Mouse (Mus musculus): ENCODE measurements at regions not wholly inside any gene's neighbourhood (a gene's known extent, or its start where the extent isn't known, plus 50 kb on each side); places are given as distances from the start of the nearest gene placed in this dataset.

DNA sequence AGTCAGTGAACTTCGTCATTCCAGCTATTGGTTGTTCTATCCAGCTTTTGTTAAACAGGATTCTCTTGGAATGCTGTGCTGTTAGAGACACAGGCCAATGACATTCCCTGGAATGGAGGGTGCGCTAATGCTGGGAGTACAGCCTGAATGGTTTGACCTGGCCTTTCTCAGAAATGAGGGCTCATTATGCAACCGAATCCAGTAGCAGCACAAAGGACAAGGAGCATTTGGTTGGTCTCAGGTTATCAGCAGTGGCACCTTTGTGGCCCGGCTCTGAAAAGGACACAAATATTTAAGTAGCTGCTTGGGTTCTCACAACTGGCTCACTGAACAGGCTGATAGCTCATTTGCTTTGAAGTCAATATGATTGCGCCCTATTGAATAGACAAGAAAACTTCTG is 1423.1 kb upstream of the A1bg start:
- ATAC-seq (replicated peaks; ENCODE audit: low FRiP score, poor library complexity, severe bottlenecking): no peak

DNA sequence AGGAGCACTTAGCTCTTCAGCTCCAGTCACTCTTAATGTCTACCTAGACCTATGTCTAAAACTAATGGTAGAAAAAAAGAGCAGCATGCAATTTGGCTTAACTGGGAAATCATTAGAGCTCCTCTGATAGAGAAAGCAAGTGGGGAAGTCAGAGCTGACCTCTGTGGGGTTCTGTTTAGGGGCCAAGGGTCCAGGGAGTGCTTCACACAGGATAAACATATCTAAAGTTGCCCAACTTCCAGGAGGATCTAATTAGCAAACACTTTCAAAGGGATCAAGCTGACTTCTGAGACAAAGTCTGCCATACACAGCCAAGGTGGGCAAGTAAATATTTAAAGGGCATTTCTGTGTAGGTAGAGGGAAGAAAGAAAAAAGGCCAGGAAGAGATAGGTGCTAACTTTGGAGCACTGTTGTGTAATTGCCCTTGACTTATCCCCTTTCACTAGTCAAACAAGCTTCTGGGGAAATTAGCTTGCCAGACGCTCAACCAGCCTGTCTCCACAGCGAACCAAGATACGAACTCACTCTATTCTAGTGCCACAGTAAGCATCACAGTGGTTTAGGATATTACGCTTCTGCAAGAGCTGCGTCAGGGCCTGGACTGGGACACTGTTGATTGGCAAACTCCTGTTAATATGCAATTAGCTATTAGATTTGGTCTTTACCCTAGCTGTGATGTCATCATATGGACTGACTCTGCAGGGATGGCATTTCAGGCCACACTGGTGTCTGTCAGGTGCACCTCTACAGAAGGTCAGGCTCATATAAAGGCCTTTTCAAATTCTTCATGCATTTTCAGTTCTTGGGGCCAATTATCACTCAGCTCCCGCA is 1413.9 kb upstream of the A1bg start:
- no peak for ATAC-seq (replicated peaks; ENCODE audit: low FRiP score, poor library complexity, severe bottlenecking)

DNA sequence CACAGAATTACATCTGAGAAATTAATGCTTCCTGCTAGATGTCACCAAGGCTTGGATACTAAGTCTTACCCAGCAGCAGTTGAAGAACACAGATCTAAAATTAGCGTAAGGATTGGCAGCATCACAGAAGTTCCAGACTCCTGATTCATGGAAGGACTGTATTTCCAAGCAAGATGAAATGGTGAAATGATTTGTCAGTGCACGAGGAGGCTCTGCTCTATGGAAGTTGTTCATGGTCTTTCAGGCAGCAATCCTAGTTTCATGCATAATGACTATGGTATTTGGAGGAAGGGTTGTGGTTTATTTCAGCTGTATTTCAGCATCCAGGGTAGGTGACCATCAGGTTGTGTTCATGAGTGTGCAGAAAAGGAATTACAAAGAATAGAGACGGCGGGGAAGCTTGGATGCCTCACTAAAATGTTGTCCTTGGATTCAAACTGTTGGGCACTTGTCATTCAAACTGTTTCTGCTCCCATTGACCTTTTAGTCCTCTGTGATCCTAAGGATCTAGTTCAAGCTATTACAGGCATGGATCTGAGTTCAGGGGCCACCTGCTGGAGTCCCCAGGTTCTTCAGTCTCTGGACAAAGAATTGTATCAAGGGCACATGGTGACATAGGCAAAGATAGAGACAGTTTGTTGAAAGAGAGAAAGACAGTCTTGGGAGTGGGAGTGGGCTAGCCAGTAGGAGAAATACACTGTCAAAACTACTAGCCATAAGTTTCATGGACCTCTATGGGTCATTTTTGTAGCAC is 1411.6 kb upstream of the A1bg start:
- no peak for ATAC-seq (replicated peaks; ENCODE audit: low FRiP score, poor library complexity, severe bottlenecking)

DNA sequence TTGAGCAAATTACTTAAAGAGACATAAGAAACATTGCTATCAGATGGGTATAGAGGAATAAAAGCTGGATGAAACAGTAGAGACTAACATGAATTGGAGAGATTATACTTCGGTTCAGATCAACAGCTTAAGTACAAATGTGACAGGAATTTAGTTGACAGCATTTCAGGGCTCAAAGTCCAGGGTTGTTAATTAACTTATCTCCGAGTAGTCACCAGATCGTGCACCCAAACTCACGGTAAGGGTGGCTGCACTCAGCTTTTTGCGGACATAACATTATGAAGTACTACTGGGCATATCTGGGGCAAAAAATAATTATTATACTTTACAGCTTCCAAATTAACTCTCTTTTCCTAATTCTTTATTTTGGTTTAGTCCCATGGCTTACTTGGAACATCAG is 1409.3 kb upstream of the A1bg start:
- ATAC-seq (replicated peaks; ENCODE audit: low FRiP score, poor library complexity, severe bottlenecking): no peak

DNA sequence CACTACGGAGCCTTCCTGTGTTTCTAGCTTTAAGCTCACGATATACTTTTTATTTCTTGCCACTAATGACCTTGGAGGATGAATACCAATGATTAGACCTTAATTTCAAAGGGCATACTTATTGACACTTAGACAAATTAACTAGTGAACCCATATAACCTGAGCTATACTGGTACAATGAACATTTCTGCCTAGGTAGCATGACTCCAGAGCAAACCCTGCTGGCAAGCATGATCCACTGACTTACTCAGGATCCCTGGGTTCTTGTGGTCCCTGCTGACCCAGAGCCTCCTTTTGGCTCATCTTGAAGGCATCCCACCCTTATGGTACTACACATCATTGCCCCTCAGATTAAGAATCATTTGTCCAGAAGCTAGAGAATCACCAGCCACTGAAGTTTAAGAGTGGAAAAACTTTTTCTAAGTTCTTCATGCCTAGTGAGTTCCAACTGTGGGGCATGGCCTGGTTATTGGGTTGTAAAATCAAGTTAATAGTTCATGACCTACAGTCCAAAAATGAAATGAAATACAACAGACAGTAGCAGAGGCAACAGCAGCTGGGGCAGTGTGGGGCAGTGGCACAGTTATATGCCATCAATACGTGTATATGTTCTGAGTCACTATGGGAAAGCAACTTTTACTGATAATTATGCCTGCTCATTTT is 1408.5 kb upstream of the A1bg start:
- ATAC-seq (replicated peaks; ENCODE audit: low FRiP score, poor library complexity, severe bottlenecking): no peak

DNA sequence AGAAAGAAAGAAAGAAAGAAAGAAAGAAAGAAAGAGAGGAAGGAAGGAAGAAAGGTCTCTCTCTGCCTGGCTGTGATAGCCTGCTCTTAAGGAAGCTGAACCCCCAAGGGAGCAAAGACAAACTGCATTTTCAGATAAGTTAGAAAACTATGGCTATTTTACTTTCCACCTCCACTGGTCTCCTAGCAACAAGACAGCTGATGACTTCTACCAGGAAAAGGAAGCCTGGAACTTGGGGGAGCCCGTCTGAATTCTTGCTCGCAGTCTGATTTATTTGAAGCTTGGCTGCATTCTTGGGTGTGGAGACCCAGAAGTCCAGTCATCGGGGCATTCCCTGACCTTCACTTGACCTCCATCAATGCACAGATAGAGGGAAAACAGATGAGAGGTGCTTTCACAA is 1406.1 kb upstream of the A1bg start:
- no peak for ATAC-seq (replicated peaks; ENCODE audit: low FRiP score, poor library complexity, severe bottlenecking)

DNA sequence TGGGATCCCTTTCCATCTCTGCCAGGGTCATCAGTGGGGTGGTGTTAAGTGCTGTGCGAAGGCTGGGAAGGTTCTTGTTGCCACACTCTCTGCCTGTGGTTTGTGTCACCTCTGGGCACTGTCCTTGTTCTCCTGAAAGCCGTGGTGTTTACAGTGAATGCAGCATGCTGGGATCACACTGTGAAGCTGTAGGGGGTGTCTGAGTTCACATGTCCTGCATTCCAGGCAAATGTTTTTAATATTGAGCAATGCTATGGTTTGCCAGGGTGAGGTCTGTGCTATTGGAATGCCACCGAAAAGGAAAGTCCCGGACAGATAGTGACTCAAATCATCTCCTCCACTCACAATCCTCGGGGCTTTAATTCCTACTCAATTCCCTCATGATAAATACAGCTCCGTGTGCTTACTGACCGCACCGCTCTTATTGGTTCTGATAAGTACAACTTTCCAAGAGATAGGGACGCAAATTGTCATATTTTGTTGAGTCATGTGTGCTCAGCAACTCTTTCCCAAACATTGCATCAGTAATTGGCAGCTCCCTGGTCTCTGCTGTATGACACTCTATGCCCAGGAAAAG is 1405.6 kb upstream of the A1bg start:
- no peak for ATAC-seq (replicated peaks; ENCODE audit: low FRiP score, poor library complexity, severe bottlenecking)

DNA sequence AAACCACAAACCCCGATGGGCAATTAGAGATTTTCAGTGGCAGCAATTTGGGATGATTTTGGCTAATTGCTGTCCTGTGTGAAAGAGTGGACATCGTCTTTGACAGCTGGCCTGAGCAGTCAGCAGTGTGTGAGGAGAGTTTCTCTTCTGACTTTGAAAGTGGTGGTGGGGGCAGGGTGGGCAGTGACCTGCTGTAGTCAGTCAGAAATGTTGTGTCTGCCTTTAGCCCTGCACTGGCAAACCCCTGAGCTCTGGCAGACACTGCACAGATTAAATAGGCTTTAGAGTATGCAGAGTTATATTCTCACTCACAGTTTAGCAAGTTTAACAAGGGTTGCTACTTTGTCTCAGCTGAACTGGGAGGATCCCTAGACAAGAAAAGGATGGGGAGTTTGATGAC is 1404.7 kb upstream of the A1bg start:
- no peak for ATAC-seq (replicated peaks; ENCODE audit: low FRiP score, poor library complexity, severe bottlenecking)

DNA sequence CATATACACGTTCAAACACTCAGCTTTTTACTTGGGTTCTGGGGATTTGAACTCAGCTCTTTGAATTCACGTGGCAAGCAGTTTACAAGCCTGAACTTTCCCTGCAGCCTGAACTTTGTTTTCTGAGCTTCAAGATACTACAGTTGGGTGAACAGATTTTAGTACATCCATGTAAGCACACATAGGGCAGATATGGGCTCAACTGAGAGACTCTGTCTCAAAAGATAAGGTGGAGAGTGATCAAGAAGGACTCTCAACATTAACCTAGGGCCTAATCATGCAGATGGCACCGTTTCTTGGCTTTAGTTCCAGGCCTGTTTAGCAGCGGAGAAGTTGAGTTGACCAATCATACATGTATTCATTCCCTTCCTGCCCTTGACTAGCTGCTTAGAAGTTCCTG is 1403.7 kb upstream of the A1bg start:
- no peak for ATAC-seq (replicated peaks; ENCODE audit: low FRiP score, poor library complexity, severe bottlenecking)

DNA sequence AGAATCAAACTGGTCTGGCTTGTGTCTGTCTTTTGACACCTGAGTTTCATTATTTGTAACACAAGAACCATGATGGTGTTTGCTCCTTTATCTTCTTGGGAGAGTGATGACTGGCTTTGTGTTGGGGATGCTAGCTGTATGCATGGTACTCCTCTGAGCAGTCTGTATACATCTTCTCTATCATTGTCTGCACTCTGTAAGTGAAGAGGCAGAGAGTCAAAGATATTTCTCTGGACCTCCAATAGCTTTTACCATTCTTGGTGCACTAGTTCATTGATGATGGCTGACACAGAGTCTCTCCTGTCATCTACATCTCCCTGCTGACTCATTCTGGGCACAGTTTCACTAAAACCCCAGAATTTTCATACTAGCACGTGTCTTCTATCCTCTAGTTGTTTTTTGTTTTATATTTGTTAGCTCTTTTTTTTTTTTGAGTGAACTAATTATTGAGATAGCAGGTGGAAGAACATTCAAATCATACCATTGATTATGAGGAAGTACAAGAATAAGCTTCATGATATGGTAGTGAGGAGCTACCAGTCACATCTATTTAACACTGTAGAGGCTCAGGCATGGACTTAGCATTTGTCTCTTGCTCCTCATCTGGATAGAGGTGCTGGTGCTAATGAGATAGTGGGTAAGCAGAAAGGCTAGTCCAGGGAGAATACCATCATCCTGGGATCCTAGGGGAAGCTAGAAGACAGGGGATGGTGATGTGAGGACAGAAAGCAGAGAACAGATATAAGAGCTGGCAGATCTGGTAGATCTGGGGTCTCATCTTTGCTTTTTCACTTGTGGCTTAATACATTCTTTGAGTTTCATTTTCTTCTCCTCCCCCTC is 1402.9 kb upstream of the A1bg start:
- no peak for ATAC-seq (replicated peaks; ENCODE audit: low FRiP score, poor library complexity, severe bottlenecking)

DNA sequence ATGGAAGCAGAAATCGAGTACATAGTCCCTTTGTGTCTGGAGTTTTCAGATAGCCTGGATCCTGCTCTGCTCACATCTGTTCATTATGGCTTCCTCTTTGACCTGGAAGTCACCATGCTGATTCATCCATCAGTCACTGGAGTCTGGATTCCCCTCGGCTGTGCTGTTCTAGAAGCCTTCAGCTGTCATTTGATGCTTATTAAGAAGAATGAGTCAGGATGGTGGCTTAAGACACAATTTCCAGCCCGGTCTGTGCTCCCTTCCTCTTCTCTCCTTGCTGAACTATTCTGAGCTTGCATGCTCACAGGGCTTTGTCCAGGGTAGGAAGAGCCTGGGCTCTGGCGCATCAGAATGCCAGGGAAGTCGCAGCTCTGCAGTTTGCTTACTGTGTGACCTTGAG is 1398.2 kb upstream of the A1bg start:
- no peak for ATAC-seq (replicated peaks; ENCODE audit: low FRiP score, poor library complexity, severe bottlenecking)

DNA sequence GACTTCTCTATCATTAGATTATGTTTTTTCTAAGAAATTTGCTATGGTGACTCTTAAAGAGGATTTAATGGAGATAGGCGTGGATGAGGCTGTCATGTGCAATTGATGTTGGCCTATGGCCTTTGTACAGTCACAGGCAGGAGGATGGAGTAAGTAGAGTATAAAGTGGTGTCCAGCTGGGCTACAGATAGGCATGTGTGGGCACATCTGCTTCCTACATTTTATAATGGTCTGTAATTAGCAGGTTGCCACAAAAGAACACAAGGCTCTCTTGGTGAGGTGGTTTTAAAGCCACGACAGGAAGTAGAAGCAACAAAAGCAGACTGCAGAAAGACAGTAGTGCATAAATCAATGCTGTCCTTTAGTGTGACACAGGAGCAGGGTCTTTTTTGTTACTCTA is 1391.6 kb upstream of the A1bg start:
- no peak for ATAC-seq (replicated peaks; ENCODE audit: low FRiP score, poor library complexity, severe bottlenecking)

DNA sequence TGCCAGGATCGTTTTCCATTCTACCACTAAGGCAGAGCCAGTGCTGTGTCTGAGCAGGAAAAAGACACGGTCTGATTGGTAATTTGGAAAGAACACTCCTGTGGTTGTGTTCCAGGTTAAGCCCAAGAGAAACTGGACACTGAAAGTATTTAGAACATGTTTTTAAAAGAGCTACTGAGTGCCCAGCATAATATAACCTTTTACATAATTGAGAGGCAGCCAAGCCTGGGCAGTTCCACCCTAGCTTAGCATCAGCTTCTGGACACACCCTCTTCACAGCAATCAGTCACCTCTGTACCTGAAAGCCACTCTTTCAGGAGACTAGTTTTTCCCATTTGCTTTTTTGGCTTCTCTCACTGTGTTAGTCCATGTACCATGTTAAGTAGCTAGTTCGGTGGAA is 1379.4 kb upstream of the A1bg start:
- ATAC-seq (replicated peaks; ENCODE audit: low FRiP score, poor library complexity, severe bottlenecking): no peak

DNA sequence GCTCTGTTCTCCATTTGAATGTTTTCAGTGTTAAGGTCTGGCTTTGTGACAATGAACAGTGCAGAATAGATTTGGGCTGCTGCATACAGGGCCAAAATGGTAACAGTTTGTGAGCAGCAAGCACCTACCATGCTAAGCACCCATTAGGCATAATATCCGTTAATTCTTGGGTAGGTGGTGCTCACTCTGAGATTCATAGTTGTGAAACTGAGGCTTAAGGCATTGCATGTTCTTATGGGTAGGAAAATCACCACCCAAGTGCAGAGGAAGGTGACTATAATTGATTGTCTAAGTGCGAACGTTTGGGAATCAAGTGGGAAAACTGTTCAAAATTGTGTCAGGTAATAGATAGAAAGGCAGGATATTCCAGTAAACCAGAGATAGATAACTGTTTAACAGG is 1378.8 kb upstream of the A1bg start:
- ATAC-seq (replicated peaks; ENCODE audit: low FRiP score, poor library complexity, severe bottlenecking): no peak

DNA sequence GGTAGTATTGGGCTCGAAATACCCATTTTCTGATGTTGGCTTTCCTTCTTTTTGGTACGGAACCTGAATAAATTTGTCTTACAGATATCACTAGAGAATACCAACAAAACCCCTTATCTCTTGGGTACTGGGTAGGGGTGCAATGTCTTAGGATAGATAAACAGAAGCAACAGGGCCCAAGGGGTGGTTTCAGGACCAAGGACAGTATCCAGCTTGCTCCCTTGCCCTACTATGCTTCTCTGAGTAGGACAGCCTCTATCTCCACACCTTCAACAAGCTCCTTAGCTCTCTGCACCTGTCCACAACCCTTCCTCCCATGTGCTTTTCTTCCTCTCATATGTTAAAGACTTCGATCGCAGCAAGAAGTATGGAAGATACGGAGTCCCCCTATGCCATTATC is 1374.3 kb upstream of the A1bg start:
- ATAC-seq (replicated peaks; ENCODE audit: low FRiP score, poor library complexity, severe bottlenecking): no peak

DNA sequence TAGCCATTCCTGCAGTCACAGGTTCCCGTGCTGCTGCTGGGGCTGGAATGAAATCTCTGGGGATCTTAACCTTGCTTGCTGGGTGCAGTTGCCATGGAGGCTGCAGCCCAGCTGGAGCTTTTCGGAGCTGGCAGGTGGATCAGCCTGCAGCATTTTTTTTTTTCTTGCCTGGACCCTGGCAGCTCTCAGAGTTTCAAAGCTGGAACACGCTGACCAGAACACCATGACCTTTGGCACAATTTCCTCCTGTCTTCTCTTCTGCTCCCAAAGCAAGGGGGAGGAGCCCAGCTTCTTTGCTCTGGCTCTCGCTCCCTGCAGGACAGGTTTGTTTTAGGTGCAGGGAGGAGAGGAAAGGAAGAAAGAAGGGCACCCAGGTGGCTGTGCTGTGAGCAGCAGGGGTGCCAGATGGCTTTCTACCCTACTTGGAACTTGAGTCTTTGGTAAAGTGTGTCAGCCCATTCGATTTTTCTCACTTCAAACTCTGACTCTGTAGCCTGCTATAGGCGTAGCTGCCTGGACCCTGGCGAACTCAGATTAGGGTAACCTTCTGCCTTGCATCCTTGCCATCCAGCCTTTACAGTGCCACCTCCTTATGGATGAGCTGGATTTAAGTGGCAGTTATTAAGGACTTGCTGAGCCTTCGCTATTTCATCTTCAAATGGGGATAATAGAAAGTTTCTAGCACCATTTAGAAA is 1372.6 kb upstream of the A1bg start:
- no peak for ATAC-seq (replicated peaks; ENCODE audit: low FRiP score, poor library complexity, severe bottlenecking)

DNA sequence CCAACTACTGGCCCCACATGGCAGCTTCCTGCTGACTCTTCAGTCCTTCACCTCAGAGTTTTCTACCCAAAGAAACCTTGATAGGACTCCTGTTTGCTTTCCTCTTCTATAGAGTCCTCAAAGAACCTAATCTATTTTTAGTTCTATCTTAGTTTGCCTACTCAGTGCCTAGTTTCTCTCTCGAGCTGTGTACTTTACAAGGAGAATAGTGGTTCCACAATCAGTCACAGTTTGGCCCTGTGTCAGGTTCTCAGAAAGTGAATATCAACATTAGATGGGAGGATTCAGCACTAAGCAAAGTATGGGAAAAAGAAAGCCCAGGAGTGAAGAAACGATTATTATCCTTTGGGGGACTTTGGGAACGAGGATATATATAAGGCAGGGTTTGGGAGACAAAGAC is 1372.0 kb upstream of the A1bg start:
- no peak for ATAC-seq (replicated peaks; ENCODE audit: low FRiP score, poor library complexity, severe bottlenecking)

DNA sequence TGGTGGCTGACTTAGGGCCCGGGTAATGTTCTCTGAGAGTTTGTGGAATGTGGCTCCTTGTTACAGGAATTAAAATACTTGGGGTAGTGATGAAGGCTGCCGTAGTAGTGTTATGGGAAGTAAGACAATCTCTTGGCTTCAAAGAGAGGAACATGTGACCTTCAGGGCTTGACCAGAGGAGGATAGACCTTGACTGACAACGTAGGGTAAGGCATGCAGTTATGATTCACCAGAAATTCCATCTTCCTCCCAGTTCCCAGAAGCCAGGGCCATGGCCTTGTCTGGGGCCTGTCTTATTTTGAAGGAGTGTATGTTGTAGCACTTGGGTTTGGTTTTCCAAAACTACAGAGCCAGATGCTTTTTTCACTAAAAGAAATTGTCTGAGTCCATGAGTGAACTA is 1370.1 kb upstream of the A1bg start:
- ATAC-seq (replicated peaks; ENCODE audit: low FRiP score, poor library complexity, severe bottlenecking): no peak

DNA sequence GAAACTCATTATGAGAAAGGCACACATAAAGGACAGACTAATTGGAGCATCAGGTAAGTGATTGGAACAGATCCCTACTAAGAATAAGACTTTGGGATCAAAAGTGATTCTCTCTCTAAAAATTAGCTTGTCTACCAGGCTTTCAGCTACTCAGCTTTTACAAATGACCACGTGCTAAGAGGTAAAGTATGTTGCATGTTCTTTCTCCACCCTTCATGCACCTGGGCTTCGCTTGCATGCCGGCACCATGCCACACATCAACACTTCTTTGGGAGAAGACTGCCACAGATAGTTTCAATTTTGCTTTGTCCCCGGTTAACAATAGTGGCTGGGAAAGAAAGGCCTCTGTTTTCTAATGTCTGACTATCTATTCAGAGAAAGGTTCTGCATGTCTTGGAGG is 1367.9 kb upstream of the A1bg start:
- ATAC-seq (replicated peaks; ENCODE audit: low FRiP score, poor library complexity, severe bottlenecking): no peak

All from erythroblast, adult 5-6 weeks (primary cell).